Mouse (Mus musculus): ENCODE data around the gene Diexf.

DNA sequence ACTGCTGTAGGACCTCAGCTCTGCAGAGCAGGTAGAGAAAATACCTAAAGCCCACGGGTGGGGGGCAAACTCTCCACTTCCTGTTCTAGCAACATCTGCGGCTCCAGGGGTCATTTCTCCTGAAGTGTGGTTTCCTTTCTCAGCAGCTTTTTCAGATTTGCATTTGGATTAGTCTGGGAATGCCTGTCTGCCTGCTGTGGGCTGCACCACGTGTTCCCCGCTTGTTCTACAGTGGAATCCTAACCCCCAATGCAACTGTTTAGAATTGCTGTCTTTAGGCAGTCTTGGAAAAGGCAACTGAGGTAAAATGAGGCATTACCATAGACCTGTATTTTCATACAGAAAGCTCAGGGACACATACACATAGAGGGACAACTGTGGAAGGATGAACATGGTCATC lies 28.0 kb downstream of the Diexf start:
- no peak for TF ChIP-seq HCFC1 (IDR thresholded peaks at IDR 0.05; ENCODE audit: borderline replicate concordance, insufficient read depth, low read length)
- no peak for TF ChIP-seq CHD2 (IDR thresholded peaks at IDR 0.05; ENCODE audit: low read depth, low read length)
- TF ChIP-seq ZNF384 (IDR thresholded peaks at IDR 0.05; ENCODE audit: low read depth, low read length), result no peak
- TF ChIP-seq ZC3H11A (IDR thresholded peaks at IDR 0.05; ENCODE audit: borderline replicate concordance, low read depth, low read length), result no peak
